Mouse (Mus musculus) liver, postnatal 0 days (tissue): ENCODE results near the gene Vwc2.

Source experiments
- CTCF ChIP-seq: sonication (generic); IDR thresholded peaks from 2 replicates; pipeline ENCODE4 v1.5.1; 2016; ENCODE audit warnings: antibody characterized with exemption, low read depth
- EP300 ChIP-seq: IDR thresholded peaks from 2 replicates; pipeline ENCODE4 v1.6.1; 2016; ENCODE audit warnings: antibody characterized with exemption, low read depth, mild to moderate bottlenecking

- TF ChIP-seq CTCF = no peak
- no peak for TF ChIP-seq EP300
Measured at GRCm38 (mm10) chr11:11115031-11115647, 1.1 kb downstream of the Vwc2 start.
